Mouse (Mus musculus) myocyte (in vitro differentiated cells): ENCODE results near the gene Plek.

Experiments used
- CEBPB ChIP-seq: IDR thresholded peaks from 2 replicates; pipeline ENCODE4 v1.6.1; 2011; ENCODE audit warnings: mild to moderate bottlenecking, moderate library complexity; ENCODE audit not compliant: poor library complexity, insufficient read depth, severe bottlenecking
- E2F4 ChIP-seq: IDR thresholded peaks from one replicate; pipeline ENCODE4 v1.6.1; 2011; ENCODE audit warnings: mild to moderate bottlenecking, control low read depth, moderate library complexity; ENCODE audit not compliant: insufficient read depth
- MYOD1 ChIP-seq, 3 experiments: IDR thresholded peaks; one replicate each; pipeline ENCODE4 v1.6.1; 2011; ENCODE audit warnings: control low read depth in 2 of 3, low read depth in 2 of 3, mild to moderate bottlenecking in 2 of 3, moderate library complexity in 1 of 3; ENCODE audit not compliant: insufficient read length in 2 of 3, control insufficient read depth in 1 of 3
- MYOG ChIP-seq, 3 experiments: IDR thresholded peaks; one replicate each; pipeline ENCODE4 v1.6.1; 2011; ENCODE audit warnings: control low read depth in 2 of 3, low read depth in 2 of 3, mild to moderate bottlenecking in 2 of 3; ENCODE audit not compliant: insufficient read length in 2 of 3, control insufficient read depth in 1 of 3, insufficient read depth in 1 of 3
- POLR2A ChIP-seq: IDR thresholded peaks from one replicate; pipeline ENCODE4 v1.6.1; 2011; ENCODE audit warnings: low read depth, mild to moderate bottlenecking, control low read depth, moderate library complexity; ENCODE audit not compliant: insufficient read length
- POLR2AphosphoS2 ChIP-seq: IDR thresholded peaks from one replicate; pipeline ENCODE4 v1.6.1; 2011; ENCODE audit warnings: low read depth, control low read depth; ENCODE audit not compliant: insufficient read length
- REST ChIP-seq: IDR thresholded peaks from one replicate; pipeline ENCODE4 v1.6.1; 2011; ENCODE audit warnings: mild to moderate bottlenecking, control low read depth, moderate library complexity; ENCODE audit not compliant: insufficient read depth, insufficient read length
- SRF ChIP-seq: IDR thresholded peaks from one replicate; pipeline ENCODE4 v1.6.1; 2011; ENCODE audit warnings: low read depth; ENCODE audit not compliant: control insufficient read depth, insufficient read length
- TCF12 ChIP-seq: IDR thresholded peaks from one replicate; pipeline ENCODE4 v1.6.1; 2011; ENCODE audit warnings: mild to moderate bottlenecking, control low read depth; ENCODE audit not compliant: poor library complexity, insufficient read depth, severe bottlenecking
- USF1 ChIP-seq: IDR thresholded peaks from one replicate; pipeline ENCODE4 v1.6.1; 2011; ENCODE audit warnings: low read depth, mild to moderate bottlenecking, control low read depth, moderate library complexity

DNA sequence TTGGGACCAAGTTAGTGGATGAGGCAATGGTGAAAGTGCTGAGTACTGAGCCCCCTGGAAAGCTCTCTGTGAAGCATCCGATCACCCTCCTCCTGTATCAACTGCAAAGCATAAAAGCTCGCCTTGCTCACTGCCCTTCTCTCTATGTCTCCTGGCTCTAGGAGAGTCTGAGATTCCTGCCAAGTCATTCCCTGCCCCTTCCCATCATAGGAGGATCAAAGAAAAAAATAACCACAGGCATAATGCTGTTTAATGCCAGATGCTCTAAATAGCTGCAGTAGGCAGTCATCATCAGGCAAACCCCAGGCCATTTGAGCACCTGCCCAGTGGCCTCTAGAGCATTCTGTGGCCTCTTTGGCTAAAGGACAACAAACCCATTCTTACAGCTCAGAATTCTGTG lies 23.5 kb upstream of the Plek start:
- TF ChIP-seq POLR2A (no peak), SRF (no peak), CEBPB (no peak), USF1 (no peak), MYOD1 (IDR thresholded peaks at IDR 0.05; ENCODE audit: control insufficient read depth in 1 of 3, insufficient read length in 2 of 3, low read depth in 2 of 3) (no peak), REST (no peak), POLR2AphosphoS2 (no peak), E2F4 (no peak), MYOG (IDR thresholded peaks at IDR 0.05; ENCODE audit: control insufficient read depth in 1 of 3, insufficient read depth in 1 of 3, insufficient read length in 2 of 3, low read depth in 2 of 3) (no peak), TCF12 (no peak)
